Mouse (Mus musculus) forebrain, embryonic 12.5 days (tissue): ENCODE data around the gene Ralgps1. TPM values are rescaled to one million over a fixed set of nuclear protein-coding genes. Genes with fewer than 3 reads are reported as not detected.
A peak's percentile ranks its signal among the peaks of the same experiment; 100 is the strongest.
"Not testable (repeated sequence)": the region's sequence is repeated elsewhere in the genome, so short reads cannot be mapped to it uniquely, and the experiment has no call there.

Experiments
- ATAC-seq: fragments of 200-750 bp; cut with Nextera tagmentation; 2 replicates; pipeline ENCODE4 v1.8.0; 2017; ENCODE audit warnings: moderate TSS enrichment; ENCODE audit not compliant: low FRiP score
- H3K27ac ChIP-seq: fragments of 300-500 bp; sonication (generic); 2 replicates; pipeline ENCODE4 v1.5.1; 2016; ENCODE audit warnings: mild to moderate bottlenecking
- H3K27me3 ChIP-seq: fragments of 300-500 bp; sonication (generic); 2 replicates; pipeline ENCODE4 v1.6.1; 2016; ENCODE audit warnings: mild to moderate bottlenecking
- H3K36me3 ChIP-seq: fragments of 300-500 bp; sonication (generic); replicated peaks from 2 replicates; pipeline ENCODE4 v1.6.1; 2016; ENCODE audit warnings: mild to moderate bottlenecking
- H3K4me1 ChIP-seq: fragments of 300-500 bp; sonication (generic); 2 replicates; pipeline ENCODE4 v1.6.1; 2016
- H3K4me2 ChIP-seq: fragments of 300-500 bp; sonication (generic); 2 replicates; pipeline ENCODE4 v1.6.1; 2016; ENCODE audit warnings: mild to moderate bottlenecking, moderate library complexity
- H3K4me3 ChIP-seq: fragments of 300-500 bp; sonication (generic); replicated peaks from 2 replicates; pipeline ENCODE4 v1.5.1; 2016; ENCODE audit warnings: mild to moderate bottlenecking
- H3K9ac ChIP-seq: fragments of 300-500 bp; sonication (generic); 2 replicates; pipeline ENCODE4 v1.6.1; 2016; ENCODE audit warnings: mild to moderate bottlenecking
- H3K9me3 ChIP-seq: fragments of 300-500 bp; sonication (generic); 2 replicates; pipeline ENCODE4 v1.6.1; 2016
- WGBS: fragments of 180-500 bp; shearing (Covaris S2); methylation state at CpG from one replicate; pipeline ENCODE4 v1.1.7; 2016; 5-methylcytosine and 5-hydroxymethylcytosine counted together
- polyA plus RNA-seq: library from polyadenylated mRNA; unstranded; fragments of >200 nt; fragmentation: Nextera tagmentation; extraction: Ambion mirVana; gene quantifications from 2 replicates; pipeline ENCODE4 v1.2.1, GENCODE M21; 2016

The Ralgps1 gene
- polyA plus RNA-seq, 1 experiment from 2014 or later = 23.8 TPM

GRCm38 (mm10) chr2:33130141-33130525 is 241.2 kb downstream of the Ralgps1 start:
- Histone ChIP-seq H3K4me2 (peak overlapping the region; percentile 98), H3K4me1 (peaks cover 19% of the 10 kb centered on the region), H3K27me3 (peaks cover 35% of the 10 kb centered on the region), H3K36me3 (no peaks in the 10 kb centered on the region), H3K27ac (no peak overlapping the region), H3K9me3 (no peaks in the 10 kb centered on the region), H3K9ac (peak overlapping the region; percentile 81), H3K4me3 (peak overlapping the region; percentile 70)
- under 1% methylated on average over 33 of the region's 33 CpGs for WGBS
- peak; percentile 59 for ATAC-seq

- 3% methylated on average over 10 of the region's 10 CpGs for WGBS
- Histone ChIP-seq H3K9ac (peak overlapping the region; percentile 81), H3K27ac (no peak overlapping the region)
These were observed 241.6 kb downstream of the Ralgps1 start for GRCm38 (mm10) chr2:33129696-33130095.

GRCm38 (mm10) chr2:33129005-33129404 is 242.3 kb downstream of the Ralgps1 start:
- ATAC-seq = no peak
- Histone ChIP-seq H3K9ac (no peak overlapping the region), H3K4me3 (no peak overlapping the region), H3K9me3 (no peaks in the 10 kb centered on the region), H3K27ac (no peak overlapping the region), H3K36me3 (no peaks in the 10 kb centered on the region), H3K27me3 (peaks cover 34% of the 10 kb centered on the region), H3K4me1 (peaks cover 19% of the 10 kb centered on the region), H3K4me2 (peak overlapping the region; percentile 98)
- WGBS = 70% methylated on average over 2 of the region's 2 CpGs

More at GRCm38 (mm10) chr2:33129696-33130095, 241.6 kb downstream of the Ralgps1 start:
- peaks cover 35% of the 10 kb centered on the region for H3K27me3 ChIP-seq
- ATAC-seq = no peak
- H3K36me3 ChIP-seq = no peaks in the 10 kb centered on the region
- no peaks in the 10 kb centered on the region for H3K9me3 ChIP-seq
- H3K4me2 ChIP-seq = peak overlapping the region; percentile 98
- H3K4me3 ChIP-seq = peak overlapping the region; percentile 70
- H3K4me1 ChIP-seq = peaks cover 19% of the 10 kb centered on the region

- Histone ChIP-seq H3K27ac (no peak overlapping the region), H3K9ac (no peak overlapping the region), H3K4me3 (no peak overlapping the region), H3K27me3 (peaks cover 20% of the 10 kb centered on the region), H3K4me1 (peaks cover 19% of the 10 kb centered on the region), H3K4me2 (no peak overlapping the region), H3K9me3 (no peaks in the 10 kb centered on the region), H3K36me3 (no peaks in the 10 kb centered on the region)
- no peak for ATAC-seq
- WGBS = 74% methylated on average over 2 of the region's 2 CpGs
These were observed 244.0 kb downstream of the Ralgps1 start for GRCm38 (mm10) chr2:33127271-33127670.

- Histone ChIP-seq H3K4me3 (no peak overlapping the region), H3K27me3 (no peaks in the 10 kb centered on the region; the same call in 1 of the 2 replicates), H3K9ac (no peak overlapping the region), H3K4me2 (no peak overlapping the region), H3K4me1 (no peaks in the 10 kb centered on the region), H3K9me3 (no peaks in the 10 kb centered on the region), H3K36me3 (no peaks in the 10 kb centered on the region), H3K27ac (no peak overlapping the region)
- ATAC-seq = no peak
- WGBS = 73% methylated on average over 6 of the region's 6 CpGs
These were observed 248.4 kb downstream of the Ralgps1 start for GRCm38 (mm10) chr2:33122856-33123255.

- no peak overlapping the region for H3K27ac ChIP-seq
- ATAC-seq = no peak
- 82% methylated on average over 8 of the region's 8 CpGs for WGBS
- no peaks in the 10 kb centered on the region for H3K36me3 ChIP-seq
- no peak overlapping the region for H3K4me2 ChIP-seq
- H3K9ac ChIP-seq = no peak overlapping the region
- peaks cover 3% of the 10 kb centered on the region; the same call in 1 of the 2 replicates for H3K4me1 ChIP-seq
- H3K4me3 ChIP-seq = no peak overlapping the region
- no peaks in the 10 kb centered on the region for H3K9me3 ChIP-seq
- no peaks in the 10 kb centered on the region for H3K27me3 ChIP-seq
These were observed 270.8 kb downstream of the Ralgps1 start for GRCm38 (mm10) chr2:33100536-33100935.

- ATAC-seq, H3K4me2 ChIP-seq, H3K4me3 ChIP-seq, H3K9me3 ChIP-seq, H3K36me3 ChIP-seq, H3K27me3 ChIP-seq, H3K9ac ChIP-seq, H3K4me1 ChIP-seq, H3K27ac ChIP-seq: not testable (repeated sequence)
- 89% methylated on average over 12 of the region's 12 CpGs for WGBS
These were observed 274.0 kb downstream of the Ralgps1 start for GRCm38 (mm10) chr2:33097326-33097725.

GRCm38 (mm10) chr2:33095221-33095671 is 276.0 kb downstream of the Ralgps1 start:
- WGBS = 74% methylated on average over 10 of the region's 10 CpGs
- no peak overlapping the region for H3K9ac ChIP-seq
- H3K27me3 ChIP-seq = no peaks in the 10 kb centered on the region
- H3K4me3 ChIP-seq = no peak overlapping the region
- no peaks in the 10 kb centered on the region for H3K36me3 ChIP-seq
- no peak overlapping the region for H3K27ac ChIP-seq
- no peak for ATAC-seq
- H3K4me2 ChIP-seq = no peak overlapping the region
- H3K4me1 ChIP-seq = peaks cover 8% of the 10 kb centered on the region; the same call in 1 of the 2 replicates
- no peaks in the 10 kb centered on the region for H3K9me3 ChIP-seq

- ATAC-seq = no peak
- H3K9me3 ChIP-seq = no peaks in the 10 kb centered on the region
- H3K9ac ChIP-seq = no peak overlapping the region
- no peak overlapping the region for H3K4me3 ChIP-seq
- H3K4me2 ChIP-seq = no peak overlapping the region
- no peaks in the 10 kb centered on the region for H3K27me3 ChIP-seq
- peaks cover 8% of the 10 kb centered on the region; the same call in 1 of the 2 replicates for H3K4me1 ChIP-seq
- no peak overlapping the region for H3K27ac ChIP-seq
- 87% methylated on average over 8 of the region's 8 CpGs for WGBS
- H3K36me3 ChIP-seq = no peaks in the 10 kb centered on the region
These were observed 280.4 kb downstream of the Ralgps1 start for GRCm38 (mm10) chr2:33090620-33091520.

- 88% methylated on average over 1 of the region's 1 CpGs for WGBS
- H3K4me2 ChIP-seq, ATAC-seq, H3K36me3 ChIP-seq, H3K27me3 ChIP-seq, H3K27ac ChIP-seq, H3K9me3 ChIP-seq, H3K9ac ChIP-seq, H3K4me1 ChIP-seq, H3K4me3 ChIP-seq: not testable (repeated sequence)
These were observed 281.3 kb downstream of the Ralgps1 start for GRCm38 (mm10) chr2:33090033-33090400.

GRCm38 (mm10) chr2:33089356-33090032 is 281.8 kb downstream of the Ralgps1 start:
- no peak for ATAC-seq

GRCm38 (mm10) chr2:33086671-33087363 is 284.5 kb downstream of the Ralgps1 start:
- Histone ChIP-seq H3K36me3 (no peaks in the 10 kb centered on the region), H3K4me2 (no peak overlapping the region), H3K9ac (no peak overlapping the region), H3K9me3 (no peaks in the 10 kb centered on the region), H3K27me3 (no peaks in the 10 kb centered on the region), H3K27ac (no peak overlapping the region), H3K4me3 (no peak overlapping the region), H3K4me1 (no peaks in the 10 kb centered on the region)
- WGBS = 84% methylated on average over 7 of the region's 7 CpGs
- no peak for ATAC-seq

More at GRCm38 (mm10) chr2:33089356-33090032, 281.8 kb downstream of the Ralgps1 start:
- H3K4me1 ChIP-seq = no peaks in the 10 kb centered on the region
- no peak overlapping the region for H3K4me2 ChIP-seq
- no peak overlapping the region for H3K27ac ChIP-seq
- no peaks in the 10 kb centered on the region for H3K9me3 ChIP-seq
- no peak overlapping the region for H3K9ac ChIP-seq
- H3K36me3 ChIP-seq = no peaks in the 10 kb centered on the region
- no peaks in the 10 kb centered on the region for H3K27me3 ChIP-seq
- no peak overlapping the region for H3K4me3 ChIP-seq
- WGBS = 88% methylated on average over 5 of the region's 5 CpGs
